Comparison of ENCODE assay signal across 11 mouse cellular contexts in the genomic region with DNA sequence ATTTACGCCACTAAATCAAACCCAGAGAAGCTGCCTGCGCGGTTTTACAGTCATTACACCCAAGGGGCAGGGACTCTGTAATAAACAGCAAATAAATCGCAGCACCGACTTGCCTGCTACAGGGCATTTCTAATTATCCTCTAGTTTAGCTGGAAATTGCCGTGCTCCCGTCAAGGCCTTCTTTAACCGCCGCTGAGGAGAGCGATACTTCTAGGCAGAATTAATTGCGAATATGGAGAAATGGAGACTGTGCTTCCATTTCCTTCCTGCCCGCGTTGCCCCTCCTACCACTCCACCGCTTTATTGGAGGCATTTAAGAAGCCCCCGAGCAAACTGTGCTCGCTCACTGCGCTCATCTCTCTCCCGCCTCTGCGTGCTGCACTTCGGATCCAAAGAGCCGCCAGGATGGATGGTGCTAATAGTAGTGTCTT.
DNase-seq lines count a peak whose midpoint lies in the region; ATAC-seq and TF ChIP-seq lines count a peak whose summit lies in the region.
"Had no signal": no experiment of that assay in that cellular context is flagged by ENCODE, and none has a peak within 500 bp of the region (broad histone marks: within the 10 kb centered on the region; RNA-seq: fewer than 3 reads in every experiment).

No protein-coding gene starts in this region.

- H3K9me3 ChIP-seq in intestine, embryonic 15.5 days: no peaks in the 10 kb centered on the region
- H3K9me3 ChIP-seq in intestine, postnatal 0 days (ENCODE audit: control insufficient read depth): no peaks in the 10 kb centered on the region
- no peaks in the 10 kb centered on the region for H3K9me3 ChIP-seq in embryonic facial prominence, embryonic 15.5 days (replicated peaks)
- no peaks in the 10 kb centered on the region for H3K9me3 ChIP-seq in midbrain, embryonic 15.5 days

- 63% methylated on average over 21 of the region's 21 CpGs for WGBS in intestine, embryonic 15.5 days
- 74% methylated on average over 21 of the region's 21 CpGs for WGBS in intestine, postnatal 0 days
- WGBS in embryonic facial prominence, embryonic 15.5 days: 31% methylated on average over 21 of the region's 21 CpGs
- WGBS in midbrain, embryonic 15.5 days: 62% methylated on average over 21 of the region's 21 CpGs

- no peaks in the 10 kb centered on the region for H3K36me3 ChIP-seq in intestine, embryonic 15.5 days
- H3K36me3 ChIP-seq in intestine, postnatal 0 days (ENCODE audit: control insufficient read depth, insufficient read depth): no peaks in the 10 kb centered on the region
- H3K36me3 ChIP-seq in embryonic facial prominence, embryonic 15.5 days: no peaks in the 10 kb centered on the region
- no peaks in the 10 kb centered on the region for H3K36me3 ChIP-seq in midbrain, embryonic 15.5 days (replicated peaks)

- DNase-seq in ZHBTc4 (ENCODE audit: low read depth, low spot score): peak; percentile 50
- no peak for DNase-seq in left cerebral cortex, postnatal 36 days (ENCODE audit: low spot score in 2 of 2)
- DNase-seq in left cerebral cortex, postnatal 25 days (ENCODE audit: low spot score in 2 of 2): no peak
- DNase-seq: cerebellum, postnatal 36 days; heart, adult 2 months; heart, postnatal 4 days; left cerebral cortex, postnatal 4 days had no signal

- H3K27me3 ChIP-seq in intestine, embryonic 15.5 days (replicated peaks): no peaks in the 10 kb centered on the region; the same call in 1 of the 2 replicates
- no peaks in the 10 kb centered on the region for H3K27me3 ChIP-seq in intestine, postnatal 0 days (replicated peaks; ENCODE audit: control insufficient read depth, insufficient read depth, low read length)
- H3K27me3 ChIP-seq in embryonic facial prominence, embryonic 15.5 days: no peaks in the 10 kb centered on the region; the same call in 1 of the 2 replicates
- H3K27me3 ChIP-seq in midbrain, embryonic 15.5 days (replicated peaks): no peaks in the 10 kb centered on the region

- H3K4me3 ChIP-seq in intestine, embryonic 15.5 days (replicated peaks): no peak overlapping the region
- no peak overlapping the region for H3K4me3 ChIP-seq in intestine, postnatal 0 days (ENCODE audit: low read depth, low read length)
- peak overlapping the region; percentile 27 for H3K4me3 ChIP-seq in embryonic facial prominence, embryonic 15.5 days (replicated peaks)
- H3K4me3 ChIP-seq in midbrain, embryonic 15.5 days: no peak overlapping the region
- H3K4me3 ChIP-seq: heart, adult 2 months had no signal

- 0 out of 2 replicates have a peak overlapping the region, but pooled peaks have one; percentile 11 for H3K4me2 ChIP-seq in intestine, embryonic 15.5 days (replicated peaks)
- H3K4me2 ChIP-seq in intestine, postnatal 0 days (replicated peaks; ENCODE audit: low read depth): no peak overlapping the region
- H3K4me2 ChIP-seq in embryonic facial prominence, embryonic 15.5 days (replicated peaks): peak overlapping the region; percentile 40
- peak overlapping the region; percentile 20 for H3K4me2 ChIP-seq in midbrain, embryonic 15.5 days

- intact Hi-C loops in left cerebral cortex, postnatal 36 days (cut with DNase I): no loop called here
- intact Hi-C loops in left cerebral cortex, postnatal 25 days (cut with DNase I): no loop called here

- H3K27ac ChIP-seq in intestine, embryonic 15.5 days: no peak overlapping the region
- H3K27ac ChIP-seq in intestine, postnatal 0 days (ENCODE audit: low read depth, low read length): no peak overlapping the region
- H3K27ac ChIP-seq in embryonic facial prominence, embryonic 15.5 days (replicated peaks): no peak overlapping the region
- H3K27ac ChIP-seq in midbrain, embryonic 15.5 days: peak overlapping the region; percentile 23; the same call in 1 of the 2 replicates
- H3K27ac ChIP-seq: heart, adult 2 months had no signal

- TF ChIP-seq CTCF in intestine, postnatal 0 days (IDR thresholded peaks at IDR 0.05; ENCODE audit: low read depth): no peak

- no peak for ATAC-seq in intestine, embryonic 15.5 days
- ATAC-seq in intestine, postnatal 0 days: no peak
- ATAC-seq in embryonic facial prominence, embryonic 15.5 days (ENCODE audit: insufficient number of reproducible peaks, low FRiP score, low TSS enrichment, low read depth): no peak
- peak; percentile 37; the same call in 1 of the 2 replicates for ATAC-seq in midbrain, embryonic 15.5 days (replicated peaks)

- H3K9ac ChIP-seq in intestine, embryonic 15.5 days: no peak overlapping the region
- no peak overlapping the region for H3K9ac ChIP-seq in intestine, postnatal 0 days (ENCODE audit: low read depth, low read length)
- no peak overlapping the region for H3K9ac ChIP-seq in embryonic facial prominence, embryonic 15.5 days
- no peak overlapping the region for H3K9ac ChIP-seq in midbrain, embryonic 15.5 days

- H3K4me1 ChIP-seq in intestine, embryonic 15.5 days (replicated peaks): no peaks in the 10 kb centered on the region
- no peaks in the 10 kb centered on the region for H3K4me1 ChIP-seq in intestine, postnatal 0 days (replicated peaks; ENCODE audit: control insufficient read depth, insufficient read depth, low read length)
- H3K4me1 ChIP-seq in embryonic facial prominence, embryonic 15.5 days: peaks cover 30% of the 10 kb centered on the region
- H3K4me1 ChIP-seq in midbrain, embryonic 15.5 days: peaks cover 11% of the 10 kb centered on the region; the same call in 1 of the 2 replicates
